Mouse (Mus musculus) neural tube, embryonic 14.5 days (tissue): ENCODE results near the gene Dhx15. TPM values are rescaled to one million over a fixed set of nuclear protein-coding genes. Genes with fewer than 3 reads are reported as not detected.
A peak's percentile ranks its signal among the peaks of the same experiment; 100 is the strongest.

Source experiments
- ATAC-seq: fragments of 200-750 bp; cut with Nextera tagmentation; 2 replicates; pipeline ENCODE4 v1.8.0; 2017; ENCODE audit warnings: low read depth, mild to moderate bottlenecking, moderate TSS enrichment, moderate library complexity
- H3K27ac ChIP-seq: fragments of 300-500 bp; sonication (generic); 2 replicates; pipeline ENCODE4 v1.5.1; 2014; ENCODE audit warnings: low read depth, mild to moderate bottlenecking, control low read depth, low read length, moderate library complexity, mixed read lengths
- H3K27me3 ChIP-seq: fragments of 300-500 bp; sonication (generic); 2 replicates; pipeline ENCODE4 v1.6.1; 2014; ENCODE audit warnings: low read length; ENCODE audit not compliant: control insufficient read depth, insufficient read depth
- H3K36me3 ChIP-seq: fragments of 300-500 bp; sonication (generic); 2 replicates; pipeline ENCODE4 v1.6.1; 2014; ENCODE audit warnings: low read length, mixed read lengths; ENCODE audit not compliant: control insufficient read depth, insufficient read depth
- H3K4me1 ChIP-seq: fragments of 300-500 bp; sonication (generic); 2 replicates; pipeline ENCODE4 v1.6.1; 2014; ENCODE audit warnings: low read length; ENCODE audit not compliant: control insufficient read depth, insufficient read depth
- H3K4me2 ChIP-seq: fragments of 300-500 bp; sonication (generic); 2 replicates; pipeline ENCODE4 v1.6.1; 2014; ENCODE audit warnings: mild to moderate bottlenecking, low read depth, low read length, control low read depth
- H3K4me3 ChIP-seq: fragments of 300-500 bp; sonication (generic); 2 replicates; pipeline ENCODE4 v1.5.1; 2014; ENCODE audit warnings: low read depth, low read length, control low read depth, mixed read lengths
- H3K9ac ChIP-seq: fragments of 300-500 bp; sonication (generic); replicated peaks from 2 replicates; pipeline ENCODE4 v1.6.1; 2014; ENCODE audit warnings: low read depth, mild to moderate bottlenecking, control low read depth, low read length, mixed read lengths
- H3K9me3 ChIP-seq: fragments of 300-500 bp; sonication (generic); 2 replicates; pipeline ENCODE4 v1.6.1; 2016; ENCODE audit warnings: low read length; ENCODE audit not compliant: control insufficient read depth
- WGBS: fragments of 180-500 bp; shearing (Covaris S2); extraction: QIAGEN DNeasy Blood & Tissue Kit; methylation state at CpG from one replicate; pipeline ENCODE4 v1.1.7; 2014; 5-methylcytosine and 5-hydroxymethylcytosine counted together
- polyA plus RNA-seq: library from polyadenylated mRNA; unstranded; fragments of >200 nt; fragmentation: Nextera tagmentation; extraction: Ambion mirVana; gene quantifications from 2 replicates; pipeline ENCODE4 v1.2.1, GENCODE M21; 2014

Gene Dhx15
- polyA plus RNA-seq, 1 experiment from 2014 or later = 68.8 TPM

- no peaks in the 10 kb centered on the region for H3K36me3 ChIP-seq
- no peak overlapping the region for H3K4me3 ChIP-seq
- H3K27ac ChIP-seq = no peak overlapping the region
- 94% methylated on average over 7 of the region's 7 CpGs for WGBS
- no peak overlapping the region for H3K4me2 ChIP-seq
- no peaks in the 10 kb centered on the region for H3K27me3 ChIP-seq
- no peak for ATAC-seq
- no peak overlapping the region for H3K9ac ChIP-seq
- H3K9me3 ChIP-seq = no peaks in the 10 kb centered on the region
- no peaks in the 10 kb centered on the region for H3K4me1 ChIP-seq
Measured at GRCm38 (mm10) chr5:52132840-52133239, 57.5 kb downstream of the Dhx15 start.

GRCm38 (mm10) chr5:52132092-52132491 lies 58.2 kb downstream of the Dhx15 start:
- H3K4me1 ChIP-seq = no peaks in the 10 kb centered on the region
- no peak overlapping the region for H3K9ac ChIP-seq
- H3K36me3 ChIP-seq = no peaks in the 10 kb centered on the region
- 18% methylated on average over 9 of the region's 9 CpGs for WGBS
- no peaks in the 10 kb centered on the region for H3K9me3 ChIP-seq
- H3K27ac ChIP-seq = no peak overlapping the region
- no peak overlapping the region for H3K4me3 ChIP-seq
- H3K27me3 ChIP-seq = no peaks in the 10 kb centered on the region
- H3K4me2 ChIP-seq = no peak overlapping the region
- ATAC-seq = peak; percentile 50; the same call in 1 of the 2 replicates

- no peak for ATAC-seq
- 95% methylated on average over 13 of the region's 13 CpGs for WGBS
Measured at GRCm38 (mm10) chr5:52131389-52131788, 58.9 kb downstream of the Dhx15 start.

GRCm38 (mm10) chr5:52130496-52130895 lies 59.8 kb downstream of the Dhx15 start:
- 87% methylated on average over 1 of the region's 1 CpGs for WGBS
- H3K4me2 ChIP-seq = no peak overlapping the region
- H3K9ac ChIP-seq = no peak overlapping the region
- H3K27ac ChIP-seq = no peak overlapping the region
- H3K9me3 ChIP-seq = no peaks in the 10 kb centered on the region
- H3K4me1 ChIP-seq = no peaks in the 10 kb centered on the region
- ATAC-seq = no peak
- H3K4me3 ChIP-seq = no peak overlapping the region
- H3K36me3 ChIP-seq = no peaks in the 10 kb centered on the region
- no peaks in the 10 kb centered on the region for H3K27me3 ChIP-seq

More at GRCm38 (mm10) chr5:52131389-52131788, 58.9 kb downstream of the Dhx15 start:
- H3K36me3 ChIP-seq = no peaks in the 10 kb centered on the region
- no peak overlapping the region for H3K9ac ChIP-seq
- H3K4me1 ChIP-seq = no peaks in the 10 kb centered on the region
- no peaks in the 10 kb centered on the region for H3K9me3 ChIP-seq
- H3K27ac ChIP-seq = no peak overlapping the region
- H3K4me2 ChIP-seq = no peak overlapping the region
- H3K27me3 ChIP-seq = no peaks in the 10 kb centered on the region
- H3K4me3 ChIP-seq = no peak overlapping the region

DNA sequence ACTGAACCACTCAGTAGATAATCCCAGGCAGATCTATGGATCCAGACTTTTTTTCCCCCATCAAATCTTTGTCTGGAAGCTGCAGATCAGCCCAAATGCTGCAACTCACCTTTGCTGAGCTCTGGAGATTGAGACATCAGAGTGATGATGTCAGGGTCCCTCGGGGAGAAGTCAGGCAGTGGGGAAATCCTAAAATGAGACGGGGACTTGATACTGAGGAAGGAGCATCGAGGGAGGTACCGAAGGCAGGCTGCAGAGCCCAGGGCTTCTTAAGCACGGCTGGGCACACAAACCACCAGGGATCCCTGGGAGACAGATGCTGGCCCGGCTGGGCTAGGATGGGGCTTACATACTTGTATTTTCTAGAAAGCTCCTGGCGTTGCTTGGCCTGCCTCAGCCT lies 64.1 kb downstream of the Dhx15 start:
- H3K27me3 ChIP-seq = no peaks in the 10 kb centered on the region
- 67% methylated on average over 7 of the region's 7 CpGs for WGBS
- no peaks in the 10 kb centered on the region for H3K4me1 ChIP-seq
- no peak overlapping the region for H3K27ac ChIP-seq
- H3K4me2 ChIP-seq = no peak overlapping the region
- no peak overlapping the region for H3K4me3 ChIP-seq
- no peaks in the 10 kb centered on the region for H3K9me3 ChIP-seq
- H3K36me3 ChIP-seq = no peaks in the 10 kb centered on the region
- ATAC-seq = no peak
- H3K9ac ChIP-seq = no peak overlapping the region

- H3K27ac ChIP-seq = no peak overlapping the region
- ATAC-seq = no peak
- no peaks in the 10 kb centered on the region for H3K36me3 ChIP-seq
- no peak overlapping the region for H3K4me3 ChIP-seq
- H3K4me1 ChIP-seq = no peaks in the 10 kb centered on the region
- no peaks in the 10 kb centered on the region for H3K27me3 ChIP-seq
- H3K9ac ChIP-seq = no peak overlapping the region
- no peaks in the 10 kb centered on the region for H3K9me3 ChIP-seq
- WGBS = 87% methylated on average over 8 of the region's 8 CpGs
- H3K4me2 ChIP-seq = no peak overlapping the region
Measured at GRCm38 (mm10) chr5:52125854-52126253, 64.5 kb downstream of the Dhx15 start.

- 81% methylated on average over 6 of the region's 6 CpGs for WGBS
- no peak for ATAC-seq
- H3K9ac ChIP-seq = no peak overlapping the region
- no peak overlapping the region for H3K27ac ChIP-seq
- no peak overlapping the region for H3K4me2 ChIP-seq
- H3K9me3 ChIP-seq = no peaks in the 10 kb centered on the region
- H3K4me3 ChIP-seq = no peak overlapping the region
- no peaks in the 10 kb centered on the region for H3K4me1 ChIP-seq
- H3K27me3 ChIP-seq = no peaks in the 10 kb centered on the region
- H3K36me3 ChIP-seq = no peaks in the 10 kb centered on the region
Measured at GRCm38 (mm10) chr5:52122146-52122545, 68.2 kb downstream of the Dhx15 start.

DNA sequence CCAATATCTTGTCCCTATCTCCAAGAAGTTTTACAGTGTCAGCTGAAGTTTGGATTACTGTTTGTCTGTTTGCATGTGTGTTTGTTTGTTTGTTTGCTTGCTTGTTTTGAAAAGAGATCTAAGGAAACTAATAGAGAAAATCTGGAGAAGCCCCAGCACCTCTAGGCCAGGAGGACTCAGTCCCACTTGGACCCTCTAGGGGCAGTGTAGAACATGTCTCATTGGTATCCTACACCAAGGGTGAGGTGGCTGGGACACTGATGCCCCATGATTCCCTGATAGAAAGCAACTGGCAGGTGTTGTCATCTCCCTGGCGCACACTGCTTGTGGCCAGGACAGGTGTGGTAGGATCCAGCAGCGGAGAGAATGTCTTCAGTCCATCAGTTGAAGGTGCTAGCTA lies 70.5 kb downstream of the Dhx15 start:
- WGBS = 64% methylated on average over 2 of the region's 2 CpGs
- no peak overlapping the region for H3K4me2 ChIP-seq
- no peak for ATAC-seq

DNA sequence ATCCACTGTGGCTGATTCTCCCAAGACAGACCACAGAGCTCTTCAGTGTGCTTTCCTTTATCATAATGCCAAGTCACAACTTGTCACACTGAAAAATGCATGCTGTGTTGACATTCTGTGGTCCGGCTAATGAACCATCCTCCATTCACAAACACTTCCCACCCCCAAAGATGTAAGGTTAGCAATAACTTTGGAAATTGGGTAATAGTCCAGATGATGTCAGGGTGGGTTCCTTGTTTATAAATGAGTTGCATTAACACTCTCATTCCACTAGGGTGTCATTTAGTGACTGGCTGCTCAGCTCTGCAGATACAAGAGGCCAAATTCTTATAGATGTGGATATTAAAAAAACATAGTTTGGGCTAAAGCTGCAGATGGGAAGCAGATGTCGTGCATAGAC lies 71.1 kb downstream of the Dhx15 start:
- Histone ChIP-seq H3K36me3 (no peaks in the 10 kb centered on the region), H3K4me3 (no peak overlapping the region), H3K9me3 (no peaks in the 10 kb centered on the region), H3K27ac (no peak overlapping the region), H3K4me2 (no peak overlapping the region), H3K27me3 (peaks cover 4% of the 10 kb centered on the region; the same call in 1 of the 2 replicates), H3K9ac (no peak overlapping the region), H3K4me1 (peaks cover 4% of the 10 kb centered on the region; the same call in 1 of the 2 replicates)
- 83% methylated on average over 2 of the region's 2 CpGs for WGBS
- ATAC-seq = no peak

More for the DNA sequence above, 70.5 kb downstream of the Dhx15 start:
- Histone ChIP-seq H3K4me3 (no peak overlapping the region), H3K9ac (no peak overlapping the region), H3K27me3 (peaks cover under 1% of the 10 kb centered on the region; the same call in 1 of the 2 replicates), H3K9me3 (no peaks in the 10 kb centered on the region), H3K36me3 (no peaks in the 10 kb centered on the region), H3K27ac (no peak overlapping the region), H3K4me1 (no peaks in the 10 kb centered on the region)
